Mouse (Mus musculus) CH12.LX (cell line): ENCODE data around the gene Dlx6. TPM values are rescaled to one million over a fixed set of nuclear protein-coding genes. Genes with fewer than 3 reads are reported as not detected.

Source experiments
- DNase-seq: peaks from one replicate; pipeline ENCODE4 v3.0.0-alpha.2; 2013; ENCODE audit errors: extremely low read depth
- H3K27ac ChIP-seq: 2 replicates; pipeline ENCODE4 v1.5.1; 2012; ENCODE audit warnings: low read depth, mild to moderate bottlenecking, control low read depth, moderate library complexity; ENCODE audit not compliant: insufficient read depth
- H3K27me3 ChIP-seq: replicated peaks from 2 replicates; pipeline ENCODE3; 2012; ENCODE audit warnings: inconsistent platforms
- H3K36me3 ChIP-seq, 2 experiments: replicated peaks in 1 of 2; 2 replicates each; pipeline versions ENCODE3 to v1.6.1; 2012; ENCODE audit warnings: inconsistent platforms in 1 of 2, low read length in 1 of 2, mild to moderate bottlenecking in 1 of 2, mixed read lengths in 1 of 2, moderate library complexity in 1 of 2; ENCODE audit not compliant: control insufficient read depth in 1 of 2, insufficient read depth in 1 of 2
- H3K4me1 ChIP-seq, 2 experiments: 2 replicates each; pipeline ENCODE4 v1.6.1; 2012; ENCODE audit warnings: inconsistent platforms in 1 of 2, moderate library complexity in 1 of 2; ENCODE audit not compliant: insufficient read depth in 2 of 2, control insufficient read depth in 1 of 2
- H3K4me2 ChIP-seq: 2 replicates; pipeline ENCODE4 v1.6.1; 2012; ENCODE audit warnings: low read depth, mild to moderate bottlenecking, control low read depth; ENCODE audit not compliant: poor library complexity, insufficient read depth, severe bottlenecking
- H3K4me3 ChIP-seq, 3 experiments: fragments of 150-350 bp in 1 of 3; sonication (generic) in 1 of 3; replicated peaks in 1 of 3; 2 replicates each; pipeline versions ENCODE3 to v1.5.1; 2011 to 2012; ENCODE audit warnings: low read depth in 2 of 3, low read length in 2 of 3, mild to moderate bottlenecking in 2 of 3, moderate library complexity in 2 of 3, control low read depth in 1 of 3, improper control_type of control experiment in 1 of 3, inconsistent platforms in 1 of 3, mixed read lengths in 1 of 3; ENCODE audit not compliant: poor library complexity in 1 of 3
- H3K79me2 ChIP-seq: replicated peaks from 2 replicates; pipeline ENCODE4 v1.6.1; 2012; ENCODE audit warnings: mild to moderate bottlenecking, moderate library complexity; ENCODE audit not compliant: control insufficient read depth, poor library complexity, insufficient read depth, severe bottlenecking; ENCODE audit errors: extremely low read depth
- H3K9ac ChIP-seq: 2 replicates; pipeline ENCODE4 v1.6.1; 2012; ENCODE audit warnings: low read depth, mild to moderate bottlenecking, control low read depth, moderate library complexity; ENCODE audit not compliant: insufficient read depth
- H3K9me3 ChIP-seq: replicated peaks from 2 replicates; pipeline ENCODE3; 2012; ENCODE audit warnings: low read length, inconsistent platforms, mixed read lengths
- BHLHE40 ChIP-seq: IDR thresholded peaks from 2 replicates; pipeline ENCODE4 v1.6.1; 2011; ENCODE audit warnings: mild to moderate bottlenecking, low read depth, low read length, improper control_type of control experiment
- CHD1 ChIP-seq: IDR thresholded peaks from 2 replicates; pipeline ENCODE4 v1.6.1; 2012; ENCODE audit warnings: low read depth, low read length, improper control_type of control experiment, inconsistent platforms
- CTCF ChIP-seq, 2 experiments: IDR thresholded peaks in 1 of 2; conservative IDR thresholded peaks in 1 of 2; 2 replicates each; pipeline ENCODE4 v1.5.1; 2011 to 2012; ENCODE audit warnings: low read depth in 2 of 2, low read length in 2 of 2, improper control_type of control experiment in 1 of 2, inconsistent platforms in 1 of 2, mild to moderate bottlenecking in 1 of 2, moderate library complexity in 1 of 2
- ELF1 ChIP-seq: IDR thresholded peaks from 2 replicates; pipeline ENCODE4 v1.6.1; 2014; ENCODE audit warnings: low read depth, mild to moderate bottlenecking, inconsistent platforms, low read length, improper control_type of control experiment
- EP300 ChIP-seq: IDR thresholded peaks from 2 replicates; pipeline ENCODE4 v1.6.1; 2011; ENCODE audit warnings: low read length, improper control_type of control experiment
- GABPA ChIP-seq: IDR thresholded peaks from 2 replicates; pipeline ENCODE4 v1.6.1; 2012; ENCODE audit warnings: low read depth, low read length, improper control_type of control experiment, inconsistent platforms; ENCODE audit not compliant: insufficient replicate concordance
- HCFC1 ChIP-seq: IDR thresholded peaks from 2 replicates; pipeline ENCODE4 v1.6.1; 2012; ENCODE audit warnings: low read depth, mild to moderate bottlenecking, inconsistent platforms, low read length, improper control_type of control experiment
- IRF4 ChIP-seq: IDR thresholded peaks from 2 replicates; pipeline ENCODE4 v1.6.1; 2014; ENCODE audit warnings: low read depth, mild to moderate bottlenecking, inconsistent platforms, low read length, improper control_type of control experiment
- KAT2A ChIP-seq: IDR thresholded peaks from 2 replicates; pipeline ENCODE4 v1.6.1; 2012; ENCODE audit warnings: low read length, improper control_type of control experiment, inconsistent platforms; ENCODE audit not compliant: insufficient replicate concordance
- MEF2A ChIP-seq: IDR thresholded peaks from 2 replicates; pipeline ENCODE4 v1.6.1; 2014; ENCODE audit warnings: low read depth, mild to moderate bottlenecking, inconsistent platforms, low read length, improper control_type of control experiment, borderline replicate concordance
- POLR2A ChIP-seq: IDR thresholded peaks from 2 replicates; pipeline ENCODE4 v1.6.1; 2011; ENCODE audit warnings: low read depth, mild to moderate bottlenecking, improper control_type of control experiment, low read length
- RCOR1 ChIP-seq: conservative IDR thresholded peaks from 2 replicates; pipeline ENCODE4 v1.6.1; 2012; ENCODE audit warnings: low read depth, mild to moderate bottlenecking, inconsistent platforms, low read length, improper control_type of control experiment
- TCF12 ChIP-seq: IDR thresholded peaks from 2 replicates; pipeline ENCODE4 v1.6.1; 2014; ENCODE audit warnings: low read depth, mild to moderate bottlenecking, inconsistent platforms, low read length, improper control_type of control experiment
- UBTF ChIP-seq: IDR thresholded peaks from 2 replicates; pipeline ENCODE4 v1.6.1; 2012; ENCODE audit warnings: low read depth, mild to moderate bottlenecking, inconsistent platforms, low read length, improper control_type of control experiment, moderate library complexity
- USF2 ChIP-seq: conservative IDR thresholded peaks from 2 replicates; pipeline ENCODE4 v1.6.1; 2011; ENCODE audit warnings: low read depth, low read length, improper control_type of control experiment
- ZC3H11A ChIP-seq: IDR thresholded peaks from 2 replicates; pipeline ENCODE4 v1.6.1; 2012; ENCODE audit warnings: low read depth, mild to moderate bottlenecking, inconsistent platforms, low read length, improper control_type of control experiment
- ZMIZ1 ChIP-seq: IDR thresholded peaks from 2 replicates; pipeline ENCODE4 v1.6.1; 2012; ENCODE audit warnings: low read depth, mild to moderate bottlenecking, inconsistent platforms, low read length, improper control_type of control experiment
- ZNF384 ChIP-seq: IDR thresholded peaks from 2 replicates; pipeline ENCODE4 v1.6.1; 2012; ENCODE audit warnings: low read depth, low read length, improper control_type of control experiment, inconsistent platforms
- dilution Hi-C: fragments of 300-500 bp; cut with MboI; formaldehyde crosslinking; loops from 2 replicates; pipeline ENCODE4 v1.14.3; 2020; ENCODE audit warnings: low sequenced_read_pairs; ENCODE audit not compliant: extremely low pct_unique_long_range_greater_than_20kb, extremely low pct_ligation_motif_present
- in situ Hi-C: fragments of 300-500 bp; cut with MboI; formaldehyde crosslinking; loops from 3 replicates; pipeline ENCODE4 v1.14.3; 2019; ENCODE audit warnings: low sequenced_read_pairs, low pct_ligation_motif_present, low pct_unique_long_range_greater_than_20kb, mixed read lengths
- polyA plus RNA-seq: library from polyadenylated mRNA; unstranded; fragments of >175 nt; gene quantifications from 2 replicates; pipeline ENCODE4 v1.2.1, GENCODE M21; 2012; ENCODE audit warnings: low read depth; ENCODE audit not compliant: insufficient read length
- total RNA-seq, 2 experiments: library from RNA; depleted of rRNA; stranded (reverse); fragments of 300-350 nt in 1 of 2; fragments of >200 nt in 1 of 2; gene quantifications; 2 replicates each; pipeline ENCODE4 v1.2.3; 2012 to 2014

The Dlx6 gene
- total and polyA plus RNA-seq, 3 experiments = not detected

GRCm38 (mm10) chr6:6879371-6880325 lies 16.5 kb downstream of the Dlx6 start:
- TF ChIP-seq ELF1 (no peak), UBTF (no peak), EP300 (no peak), USF2 (no peak), CHD1 (no peak), ZNF384 (no peak), MEF2A (no peak), POLR2A (no peak), RCOR1 (no peak), IRF4 (no peak), KAT2A (no peak), HCFC1 (no peak), ZMIZ1 (no peak), BHLHE40 (no peak), CTCF (conservative IDR thresholded peaks at IDR 0.05 in 1 of 2, IDR thresholded peaks at IDR 0.05 in 1 of 2; ENCODE audit: low read depth in 2 of 2, low read length in 2 of 2) (no peak), ZC3H11A (no peak), TCF12 (no peak)
- dilution Hi-C loops (no loop called here), in situ Hi-C loops (loop anchor here (25.0 kb wide), 2 partner anchors 592 to 767 kb away; no protein-coding TSS in a partner anchor)
- peaks cover 0 to 2% of the 10 kb centered on the region in 2 experiments; a peak in 1 of 4 replicates for H3K4me1 ChIP-seq
- H3K9me3 ChIP-seq = peaks cover 1% of the 10 kb centered on the region
- no peak overlapping the region for H3K4me2 ChIP-seq
- no peak overlapping the region for H3K4me3 ChIP-seq
- H3K79me2 ChIP-seq = no peaks in the 10 kb centered on the region
- no peaks in the 10 kb centered on the region for H3K36me3 ChIP-seq
- H3K27ac ChIP-seq = no peak overlapping the region
- no peak overlapping the region for H3K9ac ChIP-seq
- DNase-seq = no peak
- no peaks in the 10 kb centered on the region for H3K27me3 ChIP-seq

GRCm38 (mm10) chr6:6880361-6881114 lies 17.4 kb downstream of the Dlx6 start:
- Histone ChIP-seq H3K4me1 (peaks cover 0 to 10% of the 10 kb centered on the region in 2 experiments; a peak in 1 of 4 replicates), H3K27ac (no peak overlapping the region), H3K4me3 (no peak overlapping the region), H3K9me3 (peaks cover 1% of the 10 kb centered on the region), H3K9ac (no peak overlapping the region), H3K79me2 (no peaks in the 10 kb centered on the region), H3K27me3 (no peaks in the 10 kb centered on the region), H3K4me2 (no peak overlapping the region), H3K36me3 (no peaks in the 10 kb centered on the region)
- DNase-seq = no peak
- in situ Hi-C loops = loop anchor here (25.0 kb wide), 2 partner anchors 593 to 768 kb away; no protein-coding TSS in a partner anchor
- no peak for TF ChIP-seq GABPA
- dilution Hi-C loops = no loop called here
